Mouse (Mus musculus): Measurements from ENCODE around the gene Itprid2. TPM values are rescaled to one million over a fixed set of nuclear protein-coding genes. Genes with fewer than 3 reads are reported as not detected.

Gene Itprid2
- polyA plus RNA-seq, 1 experiment from 2014 or later = 3.7 TPM

GRCm38 (mm10) chr2:79707575-79707974 lies 72.4 kb downstream of the Itprid2 start, which contains the start of gene Ppp1r1c:
TSS of gene Ppp1r1c (plus strand) at chr2:79707780.
- Histone ChIP-seq H3K27ac (ENCODE audit: low read depth) (no peak within 1 kb of the TSS), H3K4me2 (ENCODE audit: low read depth, low read length) (no peak within 1 kb of the TSS), H3K9me3 (ENCODE audit: low read length) (no peaks in the 10 kb centered on the region), H3K4me3 (ENCODE audit: low read depth, low read length) (no peak within 1 kb of the TSS), H3K27me3 (ENCODE audit: insufficient read depth, low read length) (no peaks in the 10 kb centered on the region), H3K4me1 (ENCODE audit: insufficient read depth) (no peaks in the 10 kb centered on the region), H3K9ac (replicated peaks) (no peak within 1 kb of the TSS), H3K36me3 (replicated peaks; ENCODE audit: insufficient read depth, low read length) (no peaks in the 10 kb centered on the region)
- ATAC-seq (no peak), DNase-seq (no peak)
- TF ChIP-seq CTCF (IDR thresholded peaks at IDR 0.05; ENCODE audit: low read depth) (no peak), EP300 (IDR thresholded peaks at IDR 0.05; ENCODE audit: low read depth) (no peak)
- WGBS (ENCODE audit: insufficient replicate concordance) = 88% methylated on average over 6 of the region's 6 CpGs

- TF ChIP-seq EP300 (IDR thresholded peaks at IDR 0.05; ENCODE audit: low read depth) (no peak), CTCF (IDR thresholded peaks at IDR 0.05; ENCODE audit: low read depth) (no peak)
- Histone ChIP-seq H3K27ac (ENCODE audit: low read depth) (no peak overlapping the region), H3K4me3 (ENCODE audit: low read depth, low read length) (no peak overlapping the region), H3K9ac (replicated peaks) (no peak overlapping the region), H3K9me3 (ENCODE audit: low read length) (no peaks in the 10 kb centered on the region), H3K4me2 (ENCODE audit: low read depth, low read length) (no peak overlapping the region), H3K4me1 (ENCODE audit: insufficient read depth) (0 out of 2 replicates have a peak, but pooled peaks cover 3% of the 10 kb centered on the region), H3K27me3 (ENCODE audit: insufficient read depth, low read length) (no peaks in the 10 kb centered on the region), H3K36me3 (replicated peaks; ENCODE audit: insufficient read depth, low read length) (no peaks in the 10 kb centered on the region)
- no peak for ATAC-seq
- DNase-seq = no peak
- 22% methylated on average over 3 of the region's 3 CpGs for WGBS (ENCODE audit: insufficient replicate concordance)
Measured at GRCm38 (mm10) chr2:79713662-79714091, 78.5 kb downstream of the Itprid2 start.

- H3K27me3 ChIP-seq (ENCODE audit: insufficient read depth, low read length) = no peaks in the 10 kb centered on the region
- no peak overlapping the region for H3K27ac ChIP-seq (ENCODE audit: low read depth)
- H3K9me3 ChIP-seq (ENCODE audit: low read length) = no peaks in the 10 kb centered on the region
- 0 out of 2 replicates have a peak, but pooled peaks cover 3% of the 10 kb centered on the region for H3K4me1 ChIP-seq (ENCODE audit: insufficient read depth)
- ATAC-seq = no peak
- H3K4me2 ChIP-seq (ENCODE audit: low read depth, low read length) = no peak overlapping the region
- DNase-seq = no peak
- no peak overlapping the region for H3K9ac ChIP-seq (replicated peaks)
- 86% methylated on average over 6 of the region's 6 CpGs for WGBS (ENCODE audit: insufficient replicate concordance)
- H3K4me3 ChIP-seq (ENCODE audit: low read depth, low read length) = no peak overlapping the region
- H3K36me3 ChIP-seq (replicated peaks; ENCODE audit: insufficient read depth, low read length) = no peaks in the 10 kb centered on the region
- TF ChIP-seq CTCF (IDR thresholded peaks at IDR 0.05; ENCODE audit: low read depth) (no peak), EP300 (IDR thresholded peaks at IDR 0.05; ENCODE audit: low read depth) (no peak)
Measured at GRCm38 (mm10) chr2:79714745-79715144, 79.6 kb downstream of the Itprid2 start.

- H3K9ac ChIP-seq (replicated peaks) = no peak overlapping the region
- no peak overlapping the region for H3K4me3 ChIP-seq (ENCODE audit: low read depth, low read length)
- H3K36me3 ChIP-seq (replicated peaks; ENCODE audit: insufficient read depth, low read length) = no peaks in the 10 kb centered on the region
- DNase-seq = no peak
- WGBS (ENCODE audit: insufficient replicate concordance) = 77% methylated on average over 2 of the region's 2 CpGs
- H3K4me2 ChIP-seq (ENCODE audit: low read depth, low read length) = no peak overlapping the region
- no peaks in the 10 kb centered on the region for H3K9me3 ChIP-seq (ENCODE audit: low read length)
- no peak for ATAC-seq
- no peak overlapping the region for H3K27ac ChIP-seq (ENCODE audit: low read depth)
- 0 out of 2 replicates have a peak, but pooled peaks cover 3% of the 10 kb centered on the region for H3K4me1 ChIP-seq (ENCODE audit: insufficient read depth)
- TF ChIP-seq CTCF (IDR thresholded peaks at IDR 0.05; ENCODE audit: low read depth) (no peak), EP300 (IDR thresholded peaks at IDR 0.05; ENCODE audit: low read depth) (no peak)
- no peaks in the 10 kb centered on the region for H3K27me3 ChIP-seq (ENCODE audit: insufficient read depth, low read length)
Measured at GRCm38 (mm10) chr2:79715925-79716324, 80.8 kb downstream of the Itprid2 start.

- Histone ChIP-seq H3K27me3 (ENCODE audit: insufficient read depth, low read length) (no peaks in the 10 kb centered on the region), H3K4me1 (ENCODE audit: insufficient read depth) (0 out of 2 replicates have a peak, but pooled peaks cover 3% of the 10 kb centered on the region), H3K9ac (replicated peaks) (no peak overlapping the region), H3K27ac (ENCODE audit: low read depth) (no peak overlapping the region), H3K36me3 (replicated peaks; ENCODE audit: insufficient read depth, low read length) (no peaks in the 10 kb centered on the region), H3K4me2 (ENCODE audit: low read depth, low read length) (no peak overlapping the region), H3K9me3 (ENCODE audit: low read length) (no peaks in the 10 kb centered on the region), H3K4me3 (ENCODE audit: low read depth, low read length) (no peak overlapping the region)
- ATAC-seq = no peak
- TF ChIP-seq EP300 (IDR thresholded peaks at IDR 0.05; ENCODE audit: low read depth) = no peak
- no peak for TF ChIP-seq CTCF (IDR thresholded peaks at IDR 0.05; ENCODE audit: low read depth)
- DNase-seq = no peak
Measured at GRCm38 (mm10) chr2:79717846-79718245, 82.7 kb downstream of the Itprid2 start.

- Histone ChIP-seq H3K36me3 (replicated peaks; ENCODE audit: insufficient read depth, low read length) (no peaks in the 10 kb centered on the region), H3K9me3 (ENCODE audit: low read length) (no peaks in the 10 kb centered on the region), H3K4me3 (ENCODE audit: low read depth, low read length) (no peak overlapping the region), H3K4me2 (ENCODE audit: low read depth, low read length) (no peak overlapping the region), H3K27me3 (ENCODE audit: insufficient read depth, low read length) (no peaks in the 10 kb centered on the region), H3K9ac (replicated peaks) (no peak overlapping the region), H3K4me1 (ENCODE audit: insufficient read depth) (no peaks in the 10 kb centered on the region), H3K27ac (ENCODE audit: low read depth) (no peak overlapping the region)
- DNase-seq (no peak), ATAC-seq (no peak)
- WGBS (ENCODE audit: insufficient replicate concordance) = 63% methylated on average over 1 of the region's 1 CpGs
- TF ChIP-seq CTCF (IDR thresholded peaks at IDR 0.05; ENCODE audit: low read depth) = no peak
- no peak for TF ChIP-seq EP300 (IDR thresholded peaks at IDR 0.05; ENCODE audit: low read depth)
Measured at GRCm38 (mm10) chr2:79722415-79722814, 87.3 kb downstream of the Itprid2 start.

Other genes starting within 250 kb of the Itprid2 start
- not detected in 2 replicates for gene Neurod1, start 178.6 kb upstream of the Itprid2 start, polyA plus RNA-seq (2015; fragmentation: Nextera tagmentation; extraction: Ambion mirVana)
- 5.9 and 6.6 TPM in 2 replicates for gene Cerkl, start 178.6 kb upstream of the Itprid2 start, polyA plus RNA-seq (2015; fragmentation: Nextera tagmentation; extraction: Ambion mirVana)
- gene Ppp1r1c, start 72.4 kb downstream of the Itprid2 start, polyA plus RNA-seq (2015; fragmentation: Nextera tagmentation; extraction: Ambion mirVana) = 0.11 TPM in 1 of 2 replicates, not detected in the other

All from liver, postnatal 0 days (tissue).